Mouse (Mus musculus): ENCODE measurements at regions not wholly inside any gene's neighbourhood (a gene's known extent, or its start where the extent isn't known, plus 50 kb on each side); places are given as distances from the start of the nearest gene placed in this dataset.

GRCm38 (mm10) chr7:133477933-133478332 lies 124.0 kb downstream of the Tex36 start:
- no peak overlapping the region for H3K9ac ChIP-seq (ENCODE audit: low read length)
- H3K9me3 ChIP-seq (replicated peaks; ENCODE audit: control insufficient read depth, low read length): no peaks in the 10 kb centered on the region
- 83% methylated on average over 5 of the region's 5 CpGs for WGBS
- ATAC-seq: no peak
- no peak overlapping the region for H3K4me3 ChIP-seq (ENCODE audit: low read depth, low read length)
- H3K4me2 ChIP-seq (ENCODE audit: low read length): no peak overlapping the region
- no peaks in the 10 kb centered on the region for H3K4me1 ChIP-seq (ENCODE audit: control insufficient read depth, insufficient read depth, low read length)
- no peaks in the 10 kb centered on the region for H3K27me3 ChIP-seq (replicated peaks; ENCODE audit: control insufficient read depth, insufficient read depth, low read length)
- no peak overlapping the region for H3K27ac ChIP-seq (ENCODE audit: low read depth, low read length)
- DNase-seq (ENCODE audit: low spot score): no peak
- no peaks in the 10 kb centered on the region for H3K36me3 ChIP-seq (ENCODE audit: control insufficient read depth, insufficient read depth, low read length)

- H3K27ac ChIP-seq (ENCODE audit: low read depth, low read length): no peak overlapping the region
- no peaks in the 10 kb centered on the region for H3K36me3 ChIP-seq (ENCODE audit: control insufficient read depth, insufficient read depth, low read length)
- H3K9ac ChIP-seq (ENCODE audit: low read length): no peak overlapping the region
- no peaks in the 10 kb centered on the region for H3K9me3 ChIP-seq (replicated peaks; ENCODE audit: control insufficient read depth, low read length)
- no peak overlapping the region for H3K4me2 ChIP-seq (ENCODE audit: low read length)
- no peaks in the 10 kb centered on the region for H3K4me1 ChIP-seq (ENCODE audit: control insufficient read depth, insufficient read depth, low read length)
- 70% methylated on average over 6 of the region's 6 CpGs for WGBS
- DNase-seq (ENCODE audit: low spot score): peak; percentile 63
- peak; percentile 66 for ATAC-seq
- H3K4me3 ChIP-seq (ENCODE audit: low read depth, low read length): no peak overlapping the region
- H3K27me3 ChIP-seq (replicated peaks; ENCODE audit: control insufficient read depth, insufficient read depth, low read length): no peaks in the 10 kb centered on the region
These were observed 124.7 kb downstream of the Tex36 start for GRCm38 (mm10) chr7:133477221-133477620.

- no peaks in the 10 kb centered on the region for H3K9me3 ChIP-seq (replicated peaks; ENCODE audit: control insufficient read depth, low read length)
- 87% methylated on average over 5 of the region's 5 CpGs for WGBS
- no peak overlapping the region for H3K9ac ChIP-seq (ENCODE audit: low read length)
- H3K4me2 ChIP-seq (ENCODE audit: low read length): no peak overlapping the region
- no peak overlapping the region for H3K27ac ChIP-seq (ENCODE audit: low read depth, low read length)
- H3K36me3 ChIP-seq (ENCODE audit: control insufficient read depth, insufficient read depth, low read length): no peaks in the 10 kb centered on the region
- no peaks in the 10 kb centered on the region for H3K4me1 ChIP-seq (ENCODE audit: control insufficient read depth, insufficient read depth, low read length)
- ATAC-seq (no peak), DNase-seq (ENCODE audit: low spot score) (no peak)
- H3K27me3 ChIP-seq (replicated peaks; ENCODE audit: control insufficient read depth, insufficient read depth, low read length): no peaks in the 10 kb centered on the region
- no peak overlapping the region for H3K4me3 ChIP-seq (ENCODE audit: low read depth, low read length)
These were observed 130.3 kb downstream of the Tex36 start for GRCm38 (mm10) chr7:133471706-133472105.

- no peaks in the 10 kb centered on the region for H3K36me3 ChIP-seq (ENCODE audit: control insufficient read depth, insufficient read depth, low read length)
- no peak overlapping the region for H3K9ac ChIP-seq (ENCODE audit: low read length)
- no peak overlapping the region for H3K4me2 ChIP-seq (ENCODE audit: low read length)
- H3K9me3 ChIP-seq (replicated peaks; ENCODE audit: control insufficient read depth, low read length): no peaks in the 10 kb centered on the region
- H3K4me1 ChIP-seq (ENCODE audit: control insufficient read depth, insufficient read depth, low read length): no peaks in the 10 kb centered on the region
- WGBS: 68% methylated on average over 3 of the region's 3 CpGs
- no peak overlapping the region for H3K27ac ChIP-seq (ENCODE audit: low read depth, low read length)
- H3K27me3 ChIP-seq (replicated peaks; ENCODE audit: control insufficient read depth, insufficient read depth, low read length): no peaks in the 10 kb centered on the region
- H3K4me3 ChIP-seq (ENCODE audit: low read depth, low read length): no peak overlapping the region
- no peak for DNase-seq (ENCODE audit: low spot score)
- ATAC-seq: no peak
These were observed 131.4 kb downstream of the Tex36 start for GRCm38 (mm10) chr7:133470620-133470958.

- ATAC-seq (no peak), DNase-seq (ENCODE audit: low spot score) (no peak)
- Histone ChIP-seq H3K4me2 (ENCODE audit: low read length) (no peak overlapping the region), H3K4me3 (ENCODE audit: low read depth, low read length) (no peak overlapping the region), H3K36me3 (ENCODE audit: control insufficient read depth, insufficient read depth, low read length) (no peaks in the 10 kb centered on the region), H3K9me3 (replicated peaks; ENCODE audit: control insufficient read depth, low read length) (no peaks in the 10 kb centered on the region), H3K27me3 (replicated peaks; ENCODE audit: control insufficient read depth, insufficient read depth, low read length) (no peaks in the 10 kb centered on the region), H3K27ac (ENCODE audit: low read depth, low read length) (no peak overlapping the region), H3K4me1 (ENCODE audit: control insufficient read depth, insufficient read depth, low read length) (no peaks in the 10 kb centered on the region), H3K9ac (ENCODE audit: low read length) (no peak overlapping the region)
- 82% methylated on average over 6 of the region's 6 CpGs for WGBS
These were observed 131.9 kb downstream of the Tex36 start for GRCm38 (mm10) chr7:133469952-133470619.

GRCm38 (mm10) chr7:133469106-133469505 lies 132.9 kb downstream of the Tex36 start:
- Histone ChIP-seq H3K27me3 (replicated peaks; ENCODE audit: control insufficient read depth, insufficient read depth, low read length) (no peaks in the 10 kb centered on the region), H3K4me1 (ENCODE audit: control insufficient read depth, insufficient read depth, low read length) (no peaks in the 10 kb centered on the region), H3K9me3 (replicated peaks; ENCODE audit: control insufficient read depth, low read length) (no peaks in the 10 kb centered on the region), H3K9ac (ENCODE audit: low read length) (no peak overlapping the region), H3K27ac (ENCODE audit: low read depth, low read length) (no peak overlapping the region), H3K36me3 (ENCODE audit: control insufficient read depth, insufficient read depth, low read length) (no peaks in the 10 kb centered on the region), H3K4me3 (ENCODE audit: low read depth, low read length) (no peak overlapping the region), H3K4me2 (ENCODE audit: low read length) (no peak overlapping the region)
- ATAC-seq (no peak), DNase-seq (ENCODE audit: low spot score) (no peak)
- WGBS: 53% methylated on average over 3 of the region's 3 CpGs

- Histone ChIP-seq H3K27ac (ENCODE audit: low read depth, low read length) (no peak overlapping the region), H3K4me1 (ENCODE audit: control insufficient read depth, insufficient read depth, low read length) (no peaks in the 10 kb centered on the region), H3K4me3 (ENCODE audit: low read depth, low read length) (no peak overlapping the region), H3K9me3 (replicated peaks; ENCODE audit: control insufficient read depth, low read length) (no peaks in the 10 kb centered on the region; the same call in 1 of the 2 replicates), H3K36me3 (ENCODE audit: control insufficient read depth, insufficient read depth, low read length) (no peaks in the 10 kb centered on the region), H3K27me3 (replicated peaks; ENCODE audit: control insufficient read depth, insufficient read depth, low read length) (no peaks in the 10 kb centered on the region), H3K4me2 (ENCODE audit: low read length) (no peak overlapping the region), H3K9ac (ENCODE audit: low read length) (no peak overlapping the region)
- ATAC-seq (no peak), DNase-seq (ENCODE audit: low spot score) (no peak)
- WGBS: 52% methylated on average over 3 of the region's 3 CpGs
These were observed 133.6 kb downstream of the Tex36 start for GRCm38 (mm10) chr7:133468346-133468745.

GRCm38 (mm10) chr7:133467579-133467978 lies 134.4 kb downstream of the Tex36 start:
- H3K4me1 ChIP-seq (ENCODE audit: control insufficient read depth, insufficient read depth, low read length): no peaks in the 10 kb centered on the region
- H3K36me3 ChIP-seq (ENCODE audit: control insufficient read depth, insufficient read depth, low read length): no peaks in the 10 kb centered on the region
- H3K4me3 ChIP-seq (ENCODE audit: low read depth, low read length): no peak overlapping the region
- no peak overlapping the region for H3K9ac ChIP-seq (ENCODE audit: low read length)
- no peak overlapping the region for H3K27ac ChIP-seq (ENCODE audit: low read depth, low read length)
- H3K4me2 ChIP-seq (ENCODE audit: low read length): no peak overlapping the region
- 97% methylated on average over 3 of the region's 3 CpGs for WGBS
- no peak for ATAC-seq
- H3K9me3 ChIP-seq (replicated peaks; ENCODE audit: control insufficient read depth, low read length): no peaks in the 10 kb centered on the region; the same call in 1 of the 2 replicates
- H3K27me3 ChIP-seq (replicated peaks; ENCODE audit: control insufficient read depth, insufficient read depth, low read length): no peaks in the 10 kb centered on the region
- DNase-seq (ENCODE audit: low spot score): no peak

GRCm38 (mm10) chr7:133459306-133459705 lies 142.7 kb downstream of the Tex36 start:
- Histone ChIP-seq H3K9ac (ENCODE audit: low read length) (no peak overlapping the region), H3K4me1 (ENCODE audit: control insufficient read depth, insufficient read depth, low read length) (no peaks in the 10 kb centered on the region), H3K9me3 (replicated peaks; ENCODE audit: control insufficient read depth, low read length) (no peaks in the 10 kb centered on the region; the same call in 1 of the 2 replicates), H3K36me3 (ENCODE audit: control insufficient read depth, insufficient read depth, low read length) (no peaks in the 10 kb centered on the region), H3K27ac (ENCODE audit: low read depth, low read length) (no peak overlapping the region), H3K4me2 (ENCODE audit: low read length) (no peak overlapping the region), H3K27me3 (replicated peaks; ENCODE audit: control insufficient read depth, insufficient read depth, low read length) (no peaks in the 10 kb centered on the region), H3K4me3 (ENCODE audit: low read depth, low read length) (no peak overlapping the region)
- no peak for ATAC-seq
- no peak for DNase-seq (ENCODE audit: low spot score)
- WGBS: 43% methylated on average over 7 of the region's 7 CpGs
